Mouse (Mus musculus): Measurements from ENCODE around the gene Rpl22.

- TF ChIP-seq MAFK (IDR thresholded peaks at IDR 0.05; ENCODE audit: insufficient read depth, low read depth, low read length) (no peak), HCFC1 (IDR thresholded peaks at IDR 0.05; ENCODE audit: borderline replicate concordance, insufficient read depth, low read length) (no peak), ZNF384 (IDR thresholded peaks at IDR 0.05; ENCODE audit: low read depth, low read length) (no peak), ZC3H11A (IDR thresholded peaks at IDR 0.05; ENCODE audit: borderline replicate concordance, low read depth, low read length) (no peak), CHD2 (IDR thresholded peaks at IDR 0.05; ENCODE audit: low read depth, low read length) (no peak)
These were observed 13.8 kb downstream of the Rpl22 start for GRCm38 (mm10) chr4:152339293-152339790.
